Mouse (Mus musculus): ENCODE measurements around the gene Dusp16.

GRCm38 (mm10) chr6:134753412-134753811 is 39.0 kb downstream of the Dusp16 start:
- TF ChIP-seq GATA1 (IDR thresholded peaks at IDR 0.05; ENCODE audit: low read length) (no peak), TAL1 (IDR thresholded peaks at IDR 0.05; ENCODE audit: low read length) (no peak)

Data from erythroblast, embryonic 14.5 days (primary cell).